Mouse (Mus musculus): ENCODE measurements around the gene Crlf3. TPM values are rescaled to one million over a fixed set of nuclear protein-coding genes. Genes with fewer than 3 reads are reported as not detected.

The Crlf3 gene
- polyA plus RNA-seq (2015; fragmentation: Nextera tagmentation; extraction: Ambion mirVana), result 43.3 and 45.3 TPM in 2 replicates

DNA sequence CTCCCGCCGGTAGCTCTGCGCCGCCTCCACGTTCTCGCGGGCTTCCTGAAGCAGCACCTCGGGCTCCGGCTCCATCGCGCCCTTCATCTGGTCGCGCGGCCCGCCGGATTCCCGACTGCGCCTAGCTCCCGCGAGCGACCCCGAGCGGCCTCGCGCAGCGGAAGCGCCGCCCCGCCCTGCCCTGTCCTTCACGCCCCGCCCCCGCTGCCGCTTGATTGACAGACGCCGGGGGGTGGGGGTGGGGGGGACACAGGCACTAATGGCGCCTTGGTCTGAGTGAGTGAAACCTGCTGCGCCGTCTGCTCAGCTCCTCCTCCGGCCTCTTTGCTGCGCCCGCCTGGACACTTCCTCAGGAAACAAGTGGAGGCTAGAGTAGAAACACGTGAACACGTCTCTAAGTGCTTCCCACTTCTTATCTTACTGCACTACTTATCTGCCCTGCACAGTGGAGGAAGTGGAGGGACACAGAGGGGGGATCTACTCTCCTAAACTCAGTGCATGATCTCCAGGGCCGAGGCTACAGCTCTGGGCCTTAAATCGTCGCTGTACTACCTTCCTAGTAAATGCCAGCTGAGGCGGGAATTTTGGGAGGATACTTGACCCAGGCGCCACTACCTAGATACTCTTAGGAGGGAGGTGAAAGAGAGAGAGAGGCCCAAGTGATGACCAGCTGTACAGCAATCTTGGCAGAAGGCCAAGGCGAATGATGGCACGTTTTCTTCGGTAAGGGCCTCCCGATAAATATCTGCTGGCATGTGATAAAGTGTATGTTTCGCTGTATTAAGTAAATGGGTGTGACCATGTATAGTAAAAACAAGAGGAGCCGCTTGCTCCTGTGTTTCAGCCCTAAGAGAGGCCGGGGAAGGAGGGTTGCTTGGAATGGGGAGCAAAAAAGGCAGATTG, at the start of gene Crlf3:
Crlf3 (minus strand) TSS at position 166 of the 903 bp plus-strand sequence.
- WGBS, result 5% methylated on average over 55 of the region's 55 CpGs

DNA sequence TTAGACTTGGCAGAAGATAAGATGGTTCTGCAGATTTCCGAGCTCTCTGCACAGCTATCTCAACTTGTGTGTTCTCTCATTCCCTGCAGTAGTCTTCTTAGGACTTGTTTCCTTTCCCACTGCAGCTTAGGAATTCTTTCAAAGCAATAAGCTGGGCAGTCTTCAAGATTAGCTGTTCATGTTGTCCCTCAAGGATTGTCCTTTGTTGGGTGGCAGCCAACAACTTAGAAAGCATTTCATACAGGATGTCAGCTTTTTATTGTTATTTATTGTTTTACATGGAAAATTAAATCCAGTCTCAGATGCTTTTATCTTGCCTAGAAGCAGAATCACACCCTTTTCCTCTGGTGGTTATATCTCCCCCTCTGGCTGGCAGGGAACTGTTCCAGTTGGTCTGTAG, 35.6 kb upstream of the Crlf3 start:
- H3K4me2 ChIP-seq, result no peak overlapping the region
- no peaks in the 10 kb centered on the region for H3K27me3 ChIP-seq
- no peak overlapping the region for H3K27ac ChIP-seq
- no peak for ATAC-seq (replicated peaks; ENCODE audit: low FRiP score)
- H3K9me3 ChIP-seq (replicated peaks), result no peaks in the 10 kb centered on the region
- H3K4me3 ChIP-seq (replicated peaks), result no peak overlapping the region
- H3K36me3 ChIP-seq, result peaks cover 84% of the 10 kb centered on the region
- H3K4me1 ChIP-seq, result no peaks in the 10 kb centered on the region
- WGBS, result 85% methylated on average over 1 of the region's 1 CpGs
- no peak overlapping the region for H3K9ac ChIP-seq

More for the DNA sequence above, at the start of gene Crlf3:
- H3K9ac ChIP-seq, result peak within 1 kb of the TSS; percentile 98
- no peaks in the 10 kb centered on the region for H3K9me3 ChIP-seq (replicated peaks)
- H3K27me3 ChIP-seq, result no peaks in the 10 kb centered on the region
- peak within 1 kb of the TSS; percentile 65 for H3K4me2 ChIP-seq
- peak within 1 kb of the TSS; percentile 96 for H3K27ac ChIP-seq
- H3K4me1 ChIP-seq, result peaks cover 18% of the 10 kb centered on the region
- peak within 1 kb of the TSS; percentile 84 for H3K4me3 ChIP-seq (replicated peaks)
- peaks cover 7% of the 10 kb centered on the region; the same call in 1 of the 2 replicates for H3K36me3 ChIP-seq
- peak; percentile 95 for ATAC-seq (replicated peaks; ENCODE audit: low FRiP score)

DNA sequence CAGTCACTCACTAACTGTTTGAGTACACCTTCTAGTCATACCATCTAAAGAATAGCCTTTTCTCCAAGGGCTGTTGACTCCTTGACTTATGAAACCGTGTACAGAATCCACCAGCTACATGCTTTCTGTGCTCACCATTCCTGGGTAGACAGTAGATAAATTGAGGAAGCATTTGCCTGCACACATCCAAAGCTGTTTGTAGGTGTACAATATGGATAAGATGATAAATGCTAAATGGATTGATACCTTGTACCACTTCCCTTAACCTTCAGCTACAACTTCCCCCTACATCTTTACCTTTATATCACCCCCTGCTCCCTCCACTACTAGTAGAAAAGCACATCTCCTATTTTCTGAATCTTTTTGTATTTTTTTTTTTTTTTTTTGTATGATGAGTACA, 23.6 kb upstream of the Crlf3 start:
- H3K27me3 ChIP-seq, result no peaks in the 10 kb centered on the region
- H3K4me3 ChIP-seq (replicated peaks), result no peak overlapping the region
- H3K4me2 ChIP-seq, result no peak overlapping the region
- H3K4me1 ChIP-seq, result no peaks in the 10 kb centered on the region
- ATAC-seq (replicated peaks; ENCODE audit: low FRiP score), result no peak
- WGBS, result 94% methylated on average over 1 of the region's 1 CpGs
- H3K27ac ChIP-seq, result no peak overlapping the region
- no peaks in the 10 kb centered on the region for H3K9me3 ChIP-seq (replicated peaks)
- peaks cover 85% of the 10 kb centered on the region for H3K36me3 ChIP-seq
- no peak overlapping the region for H3K9ac ChIP-seq

DNA sequence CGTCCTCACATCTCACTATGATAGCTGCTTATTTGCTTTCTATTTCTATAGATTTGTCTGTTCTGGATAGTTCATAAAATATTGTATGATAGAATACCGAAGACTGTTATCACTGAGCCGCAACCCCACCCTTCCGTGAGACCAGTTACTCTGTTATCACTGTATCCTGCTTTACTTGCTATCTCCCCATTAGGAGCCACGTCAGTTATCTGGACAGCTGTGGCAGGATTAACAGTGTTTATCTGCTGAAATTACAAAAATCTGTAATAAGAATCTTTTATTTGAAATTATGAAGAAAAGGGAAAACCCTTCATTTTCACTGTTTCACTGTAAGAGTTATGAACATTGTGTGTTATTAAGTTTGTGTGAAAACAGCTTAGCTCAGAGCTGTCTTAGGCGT, 20.5 kb upstream of the Crlf3 start:
- no peak for ATAC-seq (replicated peaks; ENCODE audit: low FRiP score)
- Histone ChIP-seq H3K27me3 (no peaks in the 10 kb centered on the region), H3K27ac (no peak overlapping the region), H3K4me1 (no peaks in the 10 kb centered on the region), H3K9me3 (replicated peaks) (no peaks in the 10 kb centered on the region), H3K36me3 (peaks cover 81% of the 10 kb centered on the region), H3K9ac (no peak overlapping the region), H3K4me3 (replicated peaks) (no peak overlapping the region), H3K4me2 (no peak overlapping the region)
- WGBS, result 90% methylated on average over 6 of the region's 6 CpGs

DNA sequence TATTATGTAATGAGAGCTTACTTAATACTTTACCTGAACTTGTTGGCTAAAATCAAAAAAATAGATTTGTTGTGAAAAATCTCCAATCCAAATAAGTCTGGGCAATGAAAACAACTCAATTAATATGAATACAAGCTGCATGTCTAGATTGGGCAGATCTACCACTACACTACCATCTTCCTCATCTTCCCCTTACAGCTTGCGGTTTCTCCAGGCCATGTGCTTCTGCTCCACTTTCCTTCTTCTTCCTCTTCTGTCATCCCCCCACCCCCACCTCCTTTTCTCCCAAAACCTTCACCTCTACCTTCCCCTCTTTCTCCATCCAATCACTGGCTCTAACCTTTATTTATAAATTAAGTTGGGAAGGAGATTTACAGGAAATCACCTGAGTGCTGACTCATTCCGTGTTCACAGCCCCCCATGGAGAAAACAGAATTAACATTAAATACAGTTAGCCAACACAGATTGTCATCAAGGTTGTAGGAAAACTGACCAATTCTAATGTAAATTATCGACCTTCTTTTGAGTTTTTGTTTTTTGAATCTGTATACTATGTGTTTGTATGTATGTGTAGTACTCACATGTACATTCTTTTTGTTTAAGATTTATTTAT, 17.8 kb upstream of the Crlf3 start:
- no peak for ATAC-seq (replicated peaks; ENCODE audit: low FRiP score)
- no peaks in the 10 kb centered on the region for H3K4me1 ChIP-seq
- no peak overlapping the region for H3K4me3 ChIP-seq (replicated peaks)
- peaks cover 78% of the 10 kb centered on the region for H3K36me3 ChIP-seq
- H3K4me2 ChIP-seq, result no peak overlapping the region
- H3K27ac ChIP-seq, result no peak overlapping the region
- no peaks in the 10 kb centered on the region for H3K9me3 ChIP-seq (replicated peaks)
- WGBS, result 92% methylated on average over 3 of the region's 3 CpGs
- H3K9ac ChIP-seq, result no peak overlapping the region
- H3K27me3 ChIP-seq, result no peaks in the 10 kb centered on the region

DNA sequence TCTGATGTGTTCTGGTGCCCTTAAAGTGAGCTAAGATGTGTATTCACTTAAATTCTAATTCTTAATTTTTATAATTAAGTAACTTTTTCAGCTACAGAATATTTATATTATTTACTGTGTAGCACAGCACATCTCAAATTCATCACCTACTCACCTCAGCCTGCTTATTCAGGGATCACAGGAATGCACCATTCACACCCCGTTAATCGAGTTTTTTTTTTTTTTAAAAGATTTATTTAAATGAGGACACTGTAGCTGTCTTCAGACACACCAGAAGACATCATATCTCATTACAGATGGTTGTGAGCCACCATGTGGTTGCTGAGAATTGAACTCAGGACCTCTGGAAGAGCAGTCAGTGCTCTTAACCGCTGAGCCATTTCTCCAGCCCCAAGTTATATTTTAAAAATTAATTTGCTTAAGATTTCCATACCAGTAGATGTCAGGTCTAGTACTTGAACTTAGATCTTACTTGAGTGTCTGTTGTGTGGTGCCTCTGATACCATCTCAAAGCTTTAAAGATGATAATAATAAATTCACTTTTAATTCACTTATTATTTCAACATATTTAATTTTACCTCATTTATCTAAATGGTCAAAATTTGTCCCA, 9.9 kb upstream of the Crlf3 start:
- peaks cover 17% of the 10 kb centered on the region for H3K36me3 ChIP-seq
- 46% methylated on average over 3 of the region's 3 CpGs for WGBS
- peak overlapping the region; percentile 71 for H3K4me2 ChIP-seq
- no peaks in the 10 kb centered on the region for H3K27me3 ChIP-seq
- no peak for ATAC-seq (replicated peaks; ENCODE audit: low FRiP score)
- H3K4me1 ChIP-seq, result peaks cover 5% of the 10 kb centered on the region; the same call in 1 of the 2 replicates
- H3K4me3 ChIP-seq (replicated peaks), result peak overlapping the region; percentile 79
- no peak overlapping the region for H3K27ac ChIP-seq
- H3K9ac ChIP-seq, result 0 out of 2 replicates have a peak overlapping the region, but pooled peaks have one; percentile 88
- H3K9me3 ChIP-seq (replicated peaks), result no peaks in the 10 kb centered on the region

DNA sequence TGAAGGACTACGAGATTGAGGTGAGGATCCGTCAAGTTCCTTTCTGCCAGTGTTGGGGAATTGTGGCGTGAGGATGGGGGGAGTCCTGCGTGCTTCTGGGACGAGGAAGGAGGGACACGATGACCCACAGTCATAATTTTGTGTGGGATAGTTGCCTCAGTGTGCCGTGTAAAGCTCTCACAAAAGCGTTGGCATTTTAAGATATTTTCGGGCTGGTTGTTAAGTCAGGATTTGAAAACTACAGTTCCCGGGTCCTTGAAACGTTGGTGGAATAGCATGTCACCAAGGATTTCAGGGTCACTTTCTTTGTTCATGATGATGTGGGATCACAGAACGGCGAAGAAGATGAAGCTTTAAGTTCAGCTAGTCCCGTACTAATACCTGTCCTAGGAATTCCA, 9.0 kb upstream of the Crlf3 start:
- Histone ChIP-seq H3K9ac (peak overlapping the region; percentile 88), H3K36me3 (peaks cover 8% of the 10 kb centered on the region), H3K4me2 (peak overlapping the region; percentile 71), H3K4me1 (peaks cover 5% of the 10 kb centered on the region; the same call in 1 of the 2 replicates), H3K4me3 (replicated peaks) (peak overlapping the region; percentile 79), H3K27ac (peak overlapping the region; percentile 73; the same call in 1 of the 2 replicates), H3K9me3 (replicated peaks) (no peaks in the 10 kb centered on the region), H3K27me3 (no peaks in the 10 kb centered on the region)
- ATAC-seq (replicated peaks; ENCODE audit: low FRiP score), result no peak
- under 1% methylated on average over 14 of the region's 14 CpGs for WGBS

DNA sequence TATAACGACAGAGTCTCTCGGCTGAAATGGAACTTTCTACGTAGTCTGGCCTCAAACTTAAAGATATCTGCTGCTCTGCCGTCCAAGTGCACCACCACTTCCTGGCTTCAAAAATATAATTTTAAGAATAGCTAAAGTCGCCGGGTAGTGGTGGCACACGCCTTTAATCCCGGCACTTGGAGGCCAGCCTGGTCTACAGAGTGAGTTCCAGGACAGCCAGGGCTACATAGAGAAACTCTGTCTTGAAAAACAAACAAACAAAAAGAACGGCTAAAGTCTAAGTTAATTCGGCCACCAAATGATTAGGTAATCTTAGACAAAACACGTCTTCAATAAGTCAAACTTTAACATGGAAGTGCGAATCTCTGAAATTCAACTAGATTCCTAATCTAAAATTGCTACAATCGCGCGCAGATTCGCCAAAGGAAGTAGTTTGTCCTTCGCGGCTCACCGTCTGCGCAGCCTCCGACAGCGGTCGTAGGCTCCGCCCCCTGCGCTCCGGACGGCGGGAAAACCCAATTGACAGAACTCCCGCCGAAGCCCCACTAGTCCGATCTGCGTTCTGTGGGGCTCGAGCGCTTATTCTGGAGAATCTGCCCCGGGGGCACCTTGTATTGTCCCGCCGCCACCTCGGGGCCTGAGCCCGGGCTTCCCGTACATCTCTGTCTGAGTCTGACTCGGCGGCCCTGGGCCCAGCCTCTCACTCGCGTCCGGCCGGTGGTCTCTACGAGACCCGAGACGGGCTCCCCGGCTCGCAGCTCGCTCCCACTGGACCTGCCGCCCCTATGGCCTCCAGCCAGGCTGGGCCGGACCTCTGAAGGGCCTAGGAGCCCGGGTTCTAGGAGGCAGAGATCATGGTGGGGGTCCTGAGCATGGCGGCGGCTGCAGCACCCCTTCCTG, 8.4 kb upstream of the Crlf3 start, which contains the start of gene Atad5:
Atad5 (plus strand) TSS at position 484 of the 900 bp plus-strand sequence.
- 6% methylated on average over 57 of the region's 57 CpGs for WGBS
- Histone ChIP-seq H3K9me3 (replicated peaks) (no peaks in the 10 kb centered on the region), H3K27ac (peak within 1 kb of the TSS; percentile 73), H3K4me2 (peak within 1 kb of the TSS; percentile 71), H3K4me1 (peaks cover 5% of the 10 kb centered on the region; the same call in 1 of the 2 replicates), H3K36me3 (peaks cover 2% of the 10 kb centered on the region; the same call in 1 of the 2 replicates), H3K9ac (peak within 1 kb of the TSS; percentile 88), H3K27me3 (no peaks in the 10 kb centered on the region), H3K4me3 (replicated peaks) (peak within 1 kb of the TSS; percentile 79)
- peak; percentile 80; the same call in 1 of the 2 replicates for ATAC-seq (replicated peaks; ENCODE audit: low FRiP score)

DNA sequence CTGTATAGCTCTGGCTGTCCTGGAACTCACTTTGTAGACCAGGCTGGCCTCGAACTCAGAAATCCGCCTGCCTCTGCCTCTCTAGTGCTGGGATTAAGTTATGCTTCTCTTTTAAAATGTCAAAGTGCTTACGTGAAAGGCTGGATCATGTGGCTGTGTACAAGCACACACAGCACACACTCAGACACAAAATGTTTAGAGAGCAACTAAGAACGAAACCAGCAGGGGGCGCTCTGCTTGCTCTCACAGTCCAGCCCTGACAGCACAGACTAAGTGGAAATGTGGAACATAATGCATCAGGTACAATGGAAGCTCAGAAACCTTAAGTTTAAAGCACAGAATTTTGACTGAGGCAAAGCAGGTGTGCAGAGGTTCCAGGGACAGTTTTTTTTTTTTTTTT, 6.1 kb upstream of the Crlf3 start:
- Histone ChIP-seq H3K4me1 (peaks cover 6% of the 10 kb centered on the region; the same call in 1 of the 2 replicates), H3K9me3 (replicated peaks) (no peaks in the 10 kb centered on the region), H3K9ac (no peak overlapping the region), H3K4me3 (replicated peaks) (no peak overlapping the region), H3K4me2 (no peak overlapping the region), H3K27ac (no peak overlapping the region), H3K27me3 (no peaks in the 10 kb centered on the region), H3K36me3 (no peaks in the 10 kb centered on the region)
- 14% methylated on average over 5 of the region's 5 CpGs for WGBS
- ATAC-seq (replicated peaks; ENCODE audit: low FRiP score), result 0 out of 2 replicates have a peak, but pooled peaks have one; percentile 38

DNA sequence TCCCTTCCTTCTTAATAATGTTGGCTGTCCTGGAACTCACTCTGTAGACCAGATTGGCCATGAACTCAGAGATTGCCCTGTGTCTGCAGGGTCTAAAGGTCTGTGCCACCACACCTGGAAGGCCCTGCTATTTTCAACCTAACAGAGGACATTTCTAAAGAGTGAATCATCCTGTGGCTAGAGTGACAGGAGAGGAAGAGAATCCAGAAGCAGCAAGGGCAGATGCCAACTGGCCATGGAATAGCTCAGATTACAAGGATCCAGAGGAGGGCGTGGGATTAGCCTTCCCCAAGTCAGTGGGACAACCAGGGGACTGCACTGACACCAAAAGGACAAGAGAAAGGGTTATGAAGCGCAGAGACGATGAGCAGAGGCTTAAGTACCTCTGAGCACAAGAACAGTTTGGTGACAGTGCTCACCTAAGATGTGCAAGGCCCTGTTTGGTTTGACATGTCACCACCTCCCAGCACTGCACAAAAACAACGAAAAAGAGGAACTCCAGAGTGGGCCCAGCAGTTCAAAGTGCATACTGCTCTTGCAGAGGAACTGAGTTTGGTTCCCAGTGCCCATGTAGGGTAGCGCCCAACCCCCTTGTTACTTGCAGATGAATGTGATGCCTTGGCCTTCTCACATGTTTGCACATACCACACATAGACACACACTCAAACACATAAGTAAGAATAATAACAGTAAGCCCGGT, 4.7 kb upstream of the Crlf3 start:
- Histone ChIP-seq H3K36me3 (no peaks in the 10 kb centered on the region), H3K9ac (no peak overlapping the region), H3K9me3 (replicated peaks) (no peaks in the 10 kb centered on the region), H3K4me3 (replicated peaks) (no peak overlapping the region), H3K27me3 (no peaks in the 10 kb centered on the region), H3K4me1 (peaks cover 11% of the 10 kb centered on the region), H3K27ac (no peak overlapping the region), H3K4me2 (no peak overlapping the region)
- 70% methylated on average over 6 of the region's 6 CpGs for WGBS
- ATAC-seq (replicated peaks; ENCODE audit: low FRiP score), result no peak
